Mouse (Mus musculus) neutrophil, adult 5-6 weeks (primary cell): ENCODE results near the gene Mcmbp. TPM values are rescaled to one million over a fixed set of nuclear protein-coding genes. Genes with fewer than 3 reads are reported as not detected.
"Not testable (repeated sequence)": the region's sequence is repeated elsewhere in the genome, so short reads cannot be mapped to it uniquely, and the experiment has no call there.

Source experiments
- ATAC-seq: fragments of 151-379, 151-347 bp; 2 replicates; pipeline ENCODE4 v1.8.0; 2017; ENCODE audit warnings: mild to moderate bottlenecking, moderate TSS enrichment; ENCODE audit not compliant: insufficient number of reproducible peaks, poor library complexity, low FRiP score, severe bottlenecking; ENCODE audit errors: extremely low read depth
- total RNA-seq: library from RNA; stranded (forward); fragments of 200-1000 nt; gene quantifications from 2 replicates; pipeline ENCODE4 v1.2.3, GENCODE M21; 2017

Gene Mcmbp
- total RNA-seq, 1 experiment from 2014 or later, result 71.0 TPM

- no peak for ATAC-seq
Observed at GRCm38 (mm10) chr7:128726999-128727398, 13.3 kb downstream of the Mcmbp start.

GRCm38 (mm10) chr7:128725189-128725588 is 15.1 kb downstream of the Mcmbp start:
- ATAC-seq, result no peak

- ATAC-seq, result peak; percentile 83
Observed at GRCm38 (mm10) chr7:128724761-128725160, 15.5 kb downstream of the Mcmbp start.

- ATAC-seq, result no peak
Observed at GRCm38 (mm10) chr7:128717991-128718390, 22.3 kb downstream of the Mcmbp start.

- peak; percentile 79 for ATAC-seq
Observed at GRCm38 (mm10) chr7:128705735-128706134, 34.6 kb downstream of the Mcmbp start.

- ATAC-seq, result not testable (repeated sequence)
Observed at GRCm38 (mm10) chr7:128699959-128700358, 40.3 kb downstream of the Mcmbp start.

- no peak for ATAC-seq
Observed at GRCm38 (mm10) chr7:128694848-128695247, 45.4 kb downstream of the Mcmbp start.

GRCm38 (mm10) chr7:128692163-128692562 is 48.1 kb downstream of the Mcmbp start:
- no peak for ATAC-seq

GRCm38 (mm10) chr7:128690796-128691195 is 49.5 kb downstream of the Mcmbp start:
- ATAC-seq, result no peak

GRCm38 (mm10) chr7:128690070-128690469 is 50.2 kb downstream of the Mcmbp start:
- ATAC-seq, result peak; percentile 70

GRCm38 (mm10) chr7:128689347-128689746 is 50.9 kb downstream of the Mcmbp start:
- no peak for ATAC-seq

- ATAC-seq, result peak; percentile 59
Observed at GRCm38 (mm10) chr7:128687821-128688564, 52.3 kb downstream of the Mcmbp start.

GRCm38 (mm10) chr7:128678546-128678945 is 61.7 kb downstream of the Mcmbp start:
- ATAC-seq, result no peak

GRCm38 (mm10) chr7:128672408-128673010 is 67.8 kb downstream of the Mcmbp start:
- no peak for ATAC-seq

GRCm38 (mm10) chr7:128671952-128672351 is 68.3 kb downstream of the Mcmbp start:
- ATAC-seq, result no peak

- ATAC-seq, result no peak
Observed at GRCm38 (mm10) chr7:128668831-128669230, 71.5 kb downstream of the Mcmbp start.

GRCm38 (mm10) chr7:128667788-128668187 is 72.5 kb downstream of the Mcmbp start:
- ATAC-seq, result no peak

- ATAC-seq, result no peak
Observed at GRCm38 (mm10) chr7:128664861-128665377, 75.4 kb downstream of the Mcmbp start.

- ATAC-seq, result no peak
Observed at GRCm38 (mm10) chr7:128663906-128664305, 76.4 kb downstream of the Mcmbp start.

- no peak for ATAC-seq
Observed at GRCm38 (mm10) chr7:128656970-128657369, 83.3 kb downstream of the Mcmbp start.
